Mouse (Mus musculus): Measurements from ENCODE around the gene 8030411F24Rik.
"Not testable (repeated sequence)": the region's sequence is repeated elsewhere in the genome, so short reads cannot be mapped to it uniquely, and the experiment has no call there.

Gene 8030411F24Rik

DNA sequence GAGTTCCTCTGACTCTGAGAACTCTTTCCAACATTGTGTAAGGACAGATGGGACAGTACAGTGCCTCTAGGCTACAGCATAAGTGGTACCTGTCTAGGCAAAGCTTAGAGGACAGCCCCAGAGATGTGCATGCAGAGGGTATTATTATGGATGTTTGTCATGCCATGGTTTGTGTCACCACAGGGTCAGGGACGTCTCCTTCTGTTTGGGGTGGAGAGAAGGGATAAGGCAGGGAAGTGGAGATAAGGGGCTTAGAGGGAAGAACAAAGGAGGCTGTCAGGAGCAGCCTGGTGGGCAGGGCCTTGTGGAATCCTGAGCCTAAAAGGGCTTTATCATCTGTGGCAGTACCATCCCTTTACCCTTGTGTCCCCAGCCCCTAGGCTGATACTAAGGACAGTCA, at the start of gene 8030411F24Rik:
8030411F24Rik (plus strand) TSS at position 301 of the 400 bp plus-strand sequence.
- DNase-seq: no peak

DNA sequence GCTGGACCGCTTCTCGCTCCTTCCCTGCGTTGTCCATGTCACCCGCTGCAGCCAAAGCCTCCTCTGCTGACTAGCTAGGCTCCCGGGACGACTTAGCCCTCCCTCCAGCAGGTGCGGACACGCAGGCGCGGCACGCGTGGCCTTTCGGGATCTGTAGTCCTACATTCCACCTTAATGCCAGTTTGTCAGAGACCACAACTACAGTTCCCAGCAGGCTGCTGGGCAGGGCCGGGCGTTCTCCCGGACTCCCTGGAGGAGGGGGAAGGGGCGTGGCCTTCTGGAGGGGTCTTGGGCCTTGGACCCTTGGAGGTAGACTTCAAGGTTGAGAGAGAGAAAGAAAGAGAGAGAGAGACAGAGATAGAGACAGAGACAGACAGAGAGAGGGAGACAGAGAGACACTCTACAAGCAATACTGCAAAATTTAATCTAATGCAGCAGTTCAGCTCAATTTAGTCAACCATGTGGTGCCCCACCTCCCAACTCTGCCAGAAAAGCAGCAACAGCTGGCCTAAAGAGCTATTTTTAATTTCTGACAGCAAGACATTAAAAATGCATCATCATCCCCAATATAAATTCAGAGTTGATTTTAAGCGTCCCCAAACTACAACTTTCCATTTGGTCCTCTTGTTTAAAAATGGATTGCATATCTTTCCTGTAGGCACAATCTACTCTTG, 49.3 kb upstream of the 8030411F24Rik start, which contains the start of gene Napb:
Napb (minus strand) TSS at position 141 of the 674 bp plus-strand sequence.
- peak; percentile 46 to 47 for DNase-seq

DNA sequence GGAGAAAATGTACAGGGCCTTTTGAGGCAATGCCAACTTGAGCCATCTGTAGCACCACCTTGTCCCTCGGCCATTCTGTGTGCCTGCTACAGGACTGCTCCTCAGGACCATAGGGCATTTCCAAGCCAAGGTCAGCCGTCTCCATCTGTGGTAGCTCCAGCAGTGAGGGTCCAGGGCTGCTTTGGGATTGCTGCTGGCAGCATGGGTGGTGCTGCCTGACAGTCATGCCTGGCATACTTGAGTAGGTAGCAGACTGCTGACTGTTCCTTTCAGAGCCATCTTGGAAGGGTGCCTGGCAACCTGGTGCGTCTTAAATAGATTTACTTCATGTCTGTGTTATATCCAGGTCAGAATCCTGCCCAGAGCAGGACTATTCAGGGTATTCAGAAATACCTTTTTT, 38.8 kb upstream of the 8030411F24Rik start:
- no peak for DNase-seq

DNA sequence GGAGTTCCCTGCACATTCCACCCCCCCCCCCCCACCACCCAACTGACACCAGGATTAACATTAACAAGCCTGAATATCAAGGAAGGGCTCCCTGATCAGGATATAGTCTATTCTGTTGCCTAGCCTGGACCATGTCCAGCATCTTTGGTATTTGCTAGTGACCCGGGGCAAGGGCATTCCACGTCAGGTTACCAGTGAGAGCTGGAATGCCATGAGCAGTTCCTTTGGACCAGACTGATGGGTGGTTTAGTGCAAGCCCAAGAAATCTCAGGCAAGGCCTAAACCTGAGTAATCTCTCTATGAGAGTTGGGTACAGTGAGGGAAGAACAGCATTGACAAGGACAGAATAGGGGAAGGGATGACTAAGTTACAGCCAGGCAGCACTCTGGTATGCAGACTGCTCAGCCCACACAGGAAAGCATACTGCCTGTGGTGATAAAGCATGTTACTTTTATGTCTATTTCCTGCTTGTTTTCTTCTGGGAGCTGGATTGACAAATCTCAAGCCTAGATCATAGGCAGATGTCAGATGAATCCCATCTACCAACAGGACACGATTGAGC, 37.9 kb upstream of the 8030411F24Rik start:
- no peak for DNase-seq

DNA sequence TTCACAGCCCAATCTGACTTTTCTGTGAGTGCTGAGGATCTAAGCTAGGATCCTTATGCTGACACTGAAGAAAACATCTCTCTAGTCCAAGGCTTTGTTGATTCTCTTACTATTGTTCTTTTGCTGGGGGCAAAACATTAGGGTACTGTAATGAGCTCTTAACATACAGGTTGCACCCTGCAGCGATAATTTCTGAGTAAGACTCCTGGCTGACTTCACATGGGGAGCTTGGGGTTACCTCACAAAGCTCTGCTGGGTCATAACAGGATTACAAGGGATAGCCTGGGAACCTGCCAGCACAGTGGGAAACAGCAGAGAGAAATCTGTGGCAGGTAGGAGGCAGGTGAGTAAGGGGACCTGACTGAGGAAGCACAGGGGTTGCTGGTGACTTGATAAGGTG, 31.8 kb upstream of the 8030411F24Rik start, which contains the start of gene Cstl1:
Cstl1 (plus strand) TSS at position 301 of the 400 bp plus-strand sequence.
- no peak for DNase-seq

DNA sequence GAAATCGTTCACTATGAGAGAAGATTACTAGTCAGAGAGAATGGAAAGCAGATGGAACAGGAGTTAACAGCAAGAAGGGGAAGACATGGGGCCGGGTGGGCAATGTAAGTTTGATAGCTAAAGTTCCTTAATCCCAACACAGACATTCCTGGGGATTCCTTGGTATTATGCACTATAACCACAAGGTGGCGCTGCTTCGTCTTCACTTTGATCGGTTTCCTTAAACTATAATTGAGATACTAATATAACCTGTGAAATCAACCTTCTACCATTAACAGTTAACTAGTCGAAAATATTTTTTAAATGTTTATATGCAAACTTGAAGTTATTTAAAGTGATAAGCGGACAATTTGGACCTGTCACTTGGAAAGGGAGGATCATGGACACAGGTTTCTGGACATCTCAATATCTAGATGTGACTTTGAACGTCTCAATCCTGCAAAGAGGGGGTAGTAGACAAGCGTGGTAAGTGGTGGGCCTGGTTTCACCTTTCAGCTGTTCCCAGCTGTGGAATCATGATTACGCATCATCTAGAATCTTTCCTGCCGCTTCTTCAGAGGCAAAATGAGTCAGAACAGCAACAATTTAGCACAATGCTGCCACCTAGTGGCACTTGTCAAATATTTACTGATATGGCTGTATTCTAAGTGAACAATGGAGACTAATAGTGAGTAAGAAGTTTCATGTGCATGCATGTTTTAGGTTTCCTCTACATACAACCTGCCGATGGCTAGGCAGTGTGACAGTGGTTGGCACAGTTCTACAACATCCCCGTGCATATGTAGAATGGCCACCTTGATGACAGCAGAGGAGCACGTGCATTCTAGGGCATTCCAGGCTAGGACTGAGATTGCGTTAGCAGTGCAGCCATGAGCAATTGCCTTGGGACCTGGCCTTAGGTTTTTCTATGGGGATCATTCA, 29.7 kb upstream of the 8030411F24Rik start:
- peak; percentile 80 to 82 for DNase-seq

DNA sequence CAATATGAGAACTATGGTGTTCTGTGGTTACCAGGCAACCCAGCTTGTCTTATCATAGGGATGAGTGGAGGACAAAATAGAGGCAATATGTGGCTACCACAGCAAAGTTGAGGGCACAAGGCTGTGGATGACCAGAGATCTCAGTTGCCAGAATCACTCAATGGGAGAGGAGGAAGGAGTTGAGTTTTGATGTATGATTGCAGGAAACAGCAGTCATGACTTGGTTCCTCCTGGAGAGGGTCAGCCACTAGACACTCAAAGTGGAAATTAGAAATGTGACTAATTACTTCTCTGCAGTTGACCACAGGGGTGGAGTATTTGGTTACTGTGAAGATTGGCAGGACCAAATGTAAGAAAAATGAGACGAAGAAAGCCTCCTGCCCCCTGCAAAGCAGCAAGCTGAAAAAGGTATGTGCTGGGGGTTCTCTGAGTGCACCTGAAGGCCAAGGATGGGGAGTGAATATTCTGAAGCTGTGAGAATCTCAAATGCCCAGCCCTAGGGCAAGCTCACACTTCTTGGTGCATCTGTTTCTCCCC, 27.4 kb upstream of the 8030411F24Rik start:
- DNase-seq: no peak

DNA sequence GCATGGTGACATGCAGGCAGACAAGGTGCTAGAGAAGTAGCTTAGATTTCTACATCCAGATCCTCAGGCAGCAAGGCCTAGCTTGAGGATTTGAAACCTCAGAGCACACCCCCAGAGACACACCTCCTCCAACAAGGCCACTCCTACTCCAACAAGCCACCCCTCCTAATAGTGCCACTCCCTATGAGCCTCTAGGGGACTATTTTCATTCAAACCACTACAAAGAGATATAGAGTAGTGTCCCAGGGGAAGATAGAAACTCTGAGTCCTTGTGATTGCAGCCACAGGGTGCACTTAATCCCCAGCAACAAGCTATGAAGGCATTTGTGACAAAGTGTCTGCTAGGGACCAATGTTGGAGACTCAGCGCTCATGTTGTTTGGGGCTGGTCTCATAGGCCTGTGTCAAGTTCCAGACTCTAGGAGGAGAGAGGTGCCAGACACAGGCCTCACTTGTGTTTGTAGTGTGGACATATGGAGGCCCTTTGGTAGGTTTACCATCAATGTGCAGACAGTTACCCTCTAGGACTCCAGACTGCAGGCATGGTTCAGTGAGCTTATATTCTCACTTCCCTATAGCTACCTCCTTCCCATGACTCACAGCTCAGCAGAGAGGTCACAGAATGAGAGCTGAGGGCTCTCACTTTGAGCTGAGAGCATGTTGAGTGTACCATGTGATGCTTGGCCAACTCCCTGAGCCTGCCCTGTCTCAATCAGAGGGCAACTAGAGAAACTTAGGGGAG, 18.0 kb upstream of the 8030411F24Rik start:
- DNase-seq: peak; percentile 74

DNA sequence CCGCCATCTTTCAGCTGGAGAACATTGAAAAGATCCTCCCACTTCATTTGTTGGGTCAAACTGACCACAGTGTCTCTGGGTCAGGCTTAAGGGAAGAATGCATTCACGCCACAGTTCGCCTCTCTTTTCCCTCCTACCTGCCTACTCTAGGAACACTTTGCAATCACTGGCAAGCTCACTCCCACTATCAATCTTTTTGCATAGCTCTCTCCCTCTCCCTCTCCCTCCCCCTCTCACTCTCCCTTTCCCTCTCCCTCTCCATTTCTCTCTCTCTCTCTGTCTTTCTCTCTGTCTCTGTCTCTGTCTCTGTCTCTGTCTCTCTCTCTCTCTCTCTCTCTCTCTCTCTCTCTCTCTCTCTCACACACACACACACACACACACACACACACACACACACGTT, 10.4 kb upstream of the 8030411F24Rik start, which contains the start of gene Cst11:
Cst11 (minus strand) TSS at position 101 of the 400 bp plus-strand sequence.
- DNase-seq: not testable (repeated sequence)

DNA sequence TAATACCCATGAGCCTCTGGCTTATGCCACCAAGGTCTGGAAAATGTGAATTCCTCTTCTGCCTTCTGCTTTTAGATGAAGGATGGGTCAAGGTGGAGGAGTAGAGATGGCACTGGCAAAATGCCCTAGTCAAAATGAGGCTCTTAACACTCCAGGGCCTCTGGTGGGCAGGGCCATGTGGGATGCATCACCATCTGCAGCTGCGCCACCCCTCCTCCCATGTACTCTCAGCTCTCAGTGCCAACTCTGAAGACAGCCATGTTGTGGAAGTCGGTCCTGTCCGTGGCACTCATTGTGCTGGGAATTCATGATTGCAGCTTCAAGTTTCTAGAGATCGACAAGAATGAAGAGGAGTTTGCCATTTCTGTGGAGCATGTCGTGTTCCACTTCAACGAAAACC, 7.3 kb downstream of the 8030411F24Rik start, which contains the start of gene Cst12:
Cst12 (plus strand) TSS at position 220 of the 400 bp plus-strand sequence.
- DNase-seq: no peak

DNA sequence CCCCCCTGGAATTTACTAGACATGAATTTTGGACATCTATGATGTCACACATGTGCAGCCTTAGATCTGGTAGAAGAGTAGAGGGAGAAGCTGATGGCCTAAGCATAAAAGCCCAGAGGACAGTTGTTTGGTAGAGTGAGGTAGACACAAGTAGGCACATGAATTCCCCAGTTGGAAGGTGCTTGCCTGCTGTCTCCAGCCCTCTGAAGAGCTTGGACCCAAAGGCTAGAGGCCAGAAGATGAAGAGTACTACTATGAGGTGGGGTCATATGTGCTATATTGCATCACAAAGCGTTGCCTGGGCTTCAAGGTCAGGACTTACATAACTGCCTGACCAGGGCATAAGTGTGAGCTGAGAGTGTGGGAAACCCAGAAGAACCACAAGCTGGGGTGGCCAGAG, 16.7 kb downstream of the 8030411F24Rik start, which contains the start of gene Cst8:
Cst8 (plus strand) TSS at position 301 of the 400 bp plus-strand sequence.
- DNase-seq: no peak

DNA sequence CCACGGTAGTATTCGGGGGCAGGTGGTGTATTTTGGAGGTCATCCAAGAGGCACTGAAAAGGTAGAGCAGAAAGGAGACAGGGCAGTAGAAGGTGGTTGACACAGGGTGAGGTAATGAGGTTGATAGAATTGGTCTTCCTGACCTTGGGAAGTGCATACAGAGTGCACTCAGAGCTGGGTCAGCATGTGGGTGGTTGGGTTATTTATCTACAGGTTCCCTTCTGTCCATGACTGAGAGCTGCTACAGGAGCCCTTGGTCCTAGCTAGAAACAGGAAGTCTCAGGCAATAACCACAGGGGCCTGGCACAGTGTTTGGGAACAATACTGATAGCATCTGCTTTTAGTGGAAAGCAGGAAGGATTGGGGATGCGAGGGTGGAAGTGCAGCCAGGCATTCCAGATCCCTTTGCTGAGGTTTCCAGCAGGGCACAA, 19.7 kb downstream of the 8030411F24Rik start:
- no peak for DNase-seq

DNA sequence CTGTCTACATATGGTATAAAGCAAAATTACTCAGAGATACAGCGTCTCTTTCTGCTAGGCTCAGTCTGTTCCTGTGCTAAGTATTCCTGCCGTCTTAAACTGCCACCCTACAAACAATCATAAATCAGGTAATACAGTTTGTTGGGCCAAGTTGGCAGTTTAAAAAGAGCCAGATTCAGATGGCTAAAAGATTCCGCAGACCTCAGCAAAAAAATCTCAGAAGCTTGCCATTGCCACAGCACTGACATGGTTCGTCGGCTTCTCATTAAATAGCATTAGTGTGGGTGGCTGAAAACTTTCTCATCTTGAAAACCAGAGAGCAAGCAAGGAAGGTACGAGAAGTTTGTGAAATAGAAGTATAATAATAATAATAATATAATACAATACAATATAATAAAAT, 24.9 kb downstream of the 8030411F24Rik start:
- no peak for DNase-seq

DNA sequence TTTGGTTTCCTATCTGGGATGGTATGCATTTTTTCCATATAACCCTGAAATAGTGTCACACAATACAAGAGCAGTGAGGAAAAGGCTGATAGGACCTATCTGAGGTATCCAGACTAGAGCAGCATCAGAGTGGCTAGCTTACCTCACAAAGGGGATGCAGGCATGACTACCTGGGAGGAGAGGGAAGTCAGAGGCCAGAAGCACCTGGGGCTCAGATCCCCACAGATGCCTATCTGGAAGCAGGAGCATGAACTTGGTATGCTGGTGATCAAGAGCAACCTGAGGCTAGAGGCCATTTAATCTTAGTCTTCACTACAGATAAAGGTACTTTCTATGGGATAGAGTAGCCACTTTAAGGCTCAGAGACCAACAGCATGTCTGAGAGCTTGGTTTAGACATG, 38.1 kb downstream of the 8030411F24Rik start, which contains the start of gene Cst13:
Cst13 (plus strand) TSS at position 173 of the 400 bp plus-strand sequence.
- DNase-seq: no peak

DNA sequence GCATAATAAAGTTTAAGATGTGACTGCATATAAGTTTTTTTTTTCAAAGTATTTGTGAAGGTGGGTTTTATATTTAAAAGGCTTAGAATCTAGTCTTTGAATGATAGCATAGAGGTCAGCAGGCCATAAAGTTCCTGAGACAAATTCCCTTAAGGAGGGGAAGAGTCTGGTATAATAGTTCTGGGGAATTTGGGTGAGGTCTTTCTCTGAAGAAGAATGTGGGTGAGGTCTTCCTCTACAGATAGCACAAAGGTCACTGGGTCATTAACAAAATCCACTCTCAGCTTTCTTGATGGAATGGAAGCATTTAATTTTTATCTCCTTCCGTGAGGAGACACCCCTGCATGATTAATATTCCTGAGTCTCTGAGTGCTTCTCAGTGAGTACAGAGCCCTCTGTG, 44.2 kb downstream of the 8030411F24Rik start:
- DNase-seq: no peak

DNA sequence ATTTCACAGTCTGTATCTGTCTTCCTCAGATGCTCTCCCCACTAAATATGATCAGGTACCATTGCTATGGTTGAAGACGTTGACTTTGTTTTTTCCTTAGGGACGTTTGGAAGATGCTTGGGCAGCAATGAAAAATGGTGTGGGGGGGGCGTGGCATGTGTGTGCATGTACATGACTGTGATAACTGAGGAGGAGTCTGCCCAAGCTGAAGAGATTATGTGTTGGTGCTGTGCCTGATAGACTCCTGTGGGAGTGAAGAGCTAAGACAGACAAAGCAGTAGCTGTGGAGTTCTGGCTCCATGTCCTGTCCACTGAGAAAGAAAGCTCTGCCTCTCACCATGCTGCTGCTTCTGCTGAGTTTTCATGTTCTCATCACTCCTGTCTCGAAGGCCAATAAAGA, 53.1 kb downstream of the 8030411F24Rik start, which contains the start of gene Cst9:
Cst9 (plus strand) TSS at position 236 of the 400 bp plus-strand sequence.
- DNase-seq: no peak
